Mouse (Mus musculus): ENCODE measurements at regions not wholly inside any gene's neighbourhood (a gene's known extent, or its start where the extent isn't known, plus 50 kb on each side); places are given as distances from the start of the nearest gene placed in this dataset.

- DNase-seq (ENCODE audit: extremely low spot score, low spot score) = no peak
These were observed 60.2 kb upstream of the Cd34 start for GRCm38 (mm10) chr1:194878440-194878839.

- DNase-seq (ENCODE audit: extremely low spot score, low spot score) = peak; percentile 92
These were observed 59.0 kb upstream of the Cd34 start for GRCm38 (mm10) chr1:194879324-194880233.

- DNase-seq (ENCODE audit: extremely low spot score, low spot score) = no peak
These were observed 56.9 kb upstream of the Cd34 start for GRCm38 (mm10) chr1:194881556-194882223.

GRCm38 (mm10) chr1:194885071-194885686 is 53.4 kb upstream of the Cd34 start:
- no peak for DNase-seq (ENCODE audit: extremely low spot score, low spot score)

- DNase-seq (ENCODE audit: extremely low spot score, low spot score) = no peak
These were observed 52.9 kb upstream of the Cd34 start for GRCm38 (mm10) chr1:194885687-194886077.

Data from neural tube, embryonic 10.5 days (tissue).